Mouse (Mus musculus): ENCODE data around the gene Il5ra. TPM values are rescaled to one million over a fixed set of nuclear protein-coding genes. Genes with fewer than 3 reads are reported as not detected.

The Il5ra gene
- polyA plus RNA-seq, 1 experiment from 2014 or later = not detected

GRCm38 (mm10) chr6:106747804-106748203, 1.0 kb downstream of the Il5ra start:
- 84% methylated on average over 3 of the region's 3 CpGs for WGBS

GRCm38 (mm10) chr6:106747251-106747650, 1.6 kb downstream of the Il5ra start:
- no peaks in the 10 kb centered on the region for H3K9me3 ChIP-seq (ENCODE audit: control insufficient read depth, low read length)
- H3K27me3 ChIP-seq (ENCODE audit: control insufficient read depth, insufficient read depth, low read length) = no peaks in the 10 kb centered on the region
- H3K27ac ChIP-seq (replicated peaks; ENCODE audit: low read depth, low read length) = no peak overlapping the region
- DNase-seq (ENCODE audit: low spot score) (no peak), ATAC-seq (ENCODE audit: insufficient number of reproducible peaks, low FRiP score, low TSS enrichment, low read depth) (no peak)
- H3K4me1 ChIP-seq (ENCODE audit: control insufficient read depth, insufficient read depth, low read length) = no peaks in the 10 kb centered on the region
- no peaks in the 10 kb centered on the region for H3K36me3 ChIP-seq (ENCODE audit: control insufficient read depth, insufficient read depth, low read length)
- H3K4me2 ChIP-seq (ENCODE audit: low read depth, severe bottlenecking) = no peak overlapping the region
- H3K4me3 ChIP-seq (ENCODE audit: low read depth, low read length) = no peak overlapping the region
- 91% methylated on average over 5 of the region's 5 CpGs for WGBS
- no peak overlapping the region for H3K9ac ChIP-seq (ENCODE audit: low read length)

More at GRCm38 (mm10) chr6:106747804-106748203, 1.0 kb downstream of the Il5ra start:
- Histone ChIP-seq H3K4me1 (ENCODE audit: control insufficient read depth, insufficient read depth, low read length) (no peaks in the 10 kb centered on the region), H3K27ac (replicated peaks; ENCODE audit: low read depth, low read length) (no peak overlapping the region), H3K4me2 (ENCODE audit: low read depth, severe bottlenecking) (no peak overlapping the region), H3K9ac (ENCODE audit: low read length) (no peak overlapping the region), H3K4me3 (ENCODE audit: low read depth, low read length) (no peak overlapping the region), H3K27me3 (ENCODE audit: control insufficient read depth, insufficient read depth, low read length) (no peaks in the 10 kb centered on the region), H3K9me3 (ENCODE audit: control insufficient read depth, low read length) (no peaks in the 10 kb centered on the region), H3K36me3 (ENCODE audit: control insufficient read depth, insufficient read depth, low read length) (no peaks in the 10 kb centered on the region)
- DNase-seq (ENCODE audit: low spot score) = no peak
- ATAC-seq (ENCODE audit: insufficient number of reproducible peaks, low FRiP score, low TSS enrichment, low read depth) = no peak

- Histone ChIP-seq H3K9ac (ENCODE audit: low read length) (no peak overlapping the region), H3K4me2 (ENCODE audit: low read depth, severe bottlenecking) (no peak overlapping the region), H3K4me1 (ENCODE audit: control insufficient read depth, insufficient read depth, low read length) (no peaks in the 10 kb centered on the region), H3K27me3 (ENCODE audit: control insufficient read depth, insufficient read depth, low read length) (no peaks in the 10 kb centered on the region), H3K4me3 (ENCODE audit: low read depth, low read length) (no peak overlapping the region), H3K9me3 (ENCODE audit: control insufficient read depth, low read length) (no peaks in the 10 kb centered on the region), H3K36me3 (ENCODE audit: control insufficient read depth, insufficient read depth, low read length) (no peaks in the 10 kb centered on the region), H3K27ac (replicated peaks; ENCODE audit: low read depth, low read length) (no peak overlapping the region)
- ATAC-seq (ENCODE audit: insufficient number of reproducible peaks, low FRiP score, low TSS enrichment, low read depth) (no peak), DNase-seq (ENCODE audit: low spot score) (no peak)
- 46% methylated on average over 7 of the region's 7 CpGs for WGBS
Measured at GRCm38 (mm10) chr6:106745673-106746394, 3.0 kb downstream of the Il5ra start.

- H3K9ac ChIP-seq (ENCODE audit: low read length) = no peak overlapping the region
- no peaks in the 10 kb centered on the region for H3K36me3 ChIP-seq (ENCODE audit: control insufficient read depth, insufficient read depth, low read length)
- WGBS = 80% methylated on average over 7 of the region's 7 CpGs
- no peaks in the 10 kb centered on the region for H3K9me3 ChIP-seq (ENCODE audit: control insufficient read depth, low read length)
- no peak for DNase-seq (ENCODE audit: low spot score)
- no peak for ATAC-seq (ENCODE audit: insufficient number of reproducible peaks, low FRiP score, low TSS enrichment, low read depth)
- no peaks in the 10 kb centered on the region for H3K4me1 ChIP-seq (ENCODE audit: control insufficient read depth, insufficient read depth, low read length)
- no peaks in the 10 kb centered on the region for H3K27me3 ChIP-seq (ENCODE audit: control insufficient read depth, insufficient read depth, low read length)
- H3K4me3 ChIP-seq (ENCODE audit: low read depth, low read length) = no peak overlapping the region
- H3K4me2 ChIP-seq (ENCODE audit: low read depth, severe bottlenecking) = no peak overlapping the region
- H3K27ac ChIP-seq (replicated peaks; ENCODE audit: low read depth, low read length) = no peak overlapping the region
Measured at GRCm38 (mm10) chr6:106743556-106744233, 5.1 kb downstream of the Il5ra start.

- H3K9me3 ChIP-seq (ENCODE audit: control insufficient read depth, low read length) = no peaks in the 10 kb centered on the region
- 87% methylated on average over 1 of the region's 1 CpGs for WGBS
- H3K27me3 ChIP-seq (ENCODE audit: control insufficient read depth, insufficient read depth, low read length) = no peaks in the 10 kb centered on the region
- H3K36me3 ChIP-seq (ENCODE audit: control insufficient read depth, insufficient read depth, low read length) = no peaks in the 10 kb centered on the region
- H3K4me2 ChIP-seq (ENCODE audit: low read depth, severe bottlenecking) = no peak overlapping the region
- no peaks in the 10 kb centered on the region for H3K4me1 ChIP-seq (ENCODE audit: control insufficient read depth, insufficient read depth, low read length)
- no peak overlapping the region for H3K9ac ChIP-seq (ENCODE audit: low read length)
- ATAC-seq (ENCODE audit: insufficient number of reproducible peaks, low FRiP score, low TSS enrichment, low read depth) (no peak), DNase-seq (ENCODE audit: low spot score) (no peak)
- H3K27ac ChIP-seq (replicated peaks; ENCODE audit: low read depth, low read length) = no peak overlapping the region
- H3K4me3 ChIP-seq (ENCODE audit: low read depth, low read length) = no peak overlapping the region
Measured at GRCm38 (mm10) chr6:106740244-106740825, 8.5 kb downstream of the Il5ra start.

GRCm38 (mm10) chr6:106738229-106738628, 10.6 kb downstream of the Il5ra start:
- Histone ChIP-seq H3K4me1 (ENCODE audit: control insufficient read depth, insufficient read depth, low read length) (no peaks in the 10 kb centered on the region), H3K9me3 (ENCODE audit: control insufficient read depth, low read length) (no peaks in the 10 kb centered on the region), H3K27me3 (ENCODE audit: control insufficient read depth, insufficient read depth, low read length) (no peaks in the 10 kb centered on the region), H3K4me2 (ENCODE audit: low read depth, severe bottlenecking) (no peak overlapping the region), H3K27ac (replicated peaks; ENCODE audit: low read depth, low read length) (no peak overlapping the region), H3K4me3 (ENCODE audit: low read depth, low read length) (no peak overlapping the region), H3K36me3 (ENCODE audit: control insufficient read depth, insufficient read depth, low read length) (no peaks in the 10 kb centered on the region), H3K9ac (ENCODE audit: low read length) (no peak overlapping the region)
- ATAC-seq (ENCODE audit: insufficient number of reproducible peaks, low FRiP score, low TSS enrichment, low read depth) (no peak), DNase-seq (ENCODE audit: low spot score) (no peak)
- 84% methylated on average over 3 of the region's 3 CpGs for whole genome bisulfite sequencing

- Histone ChIP-seq H3K27me3 (ENCODE audit: control insufficient read depth, insufficient read depth, low read length) (no peaks in the 10 kb centered on the region), H3K9ac (ENCODE audit: low read length) (no peak overlapping the region), H3K36me3 (ENCODE audit: control insufficient read depth, insufficient read depth, low read length) (no peaks in the 10 kb centered on the region), H3K4me1 (ENCODE audit: control insufficient read depth, insufficient read depth, low read length) (no peaks in the 10 kb centered on the region), H3K27ac (replicated peaks; ENCODE audit: low read depth, low read length) (no peak overlapping the region), H3K4me3 (ENCODE audit: low read depth, low read length) (no peak overlapping the region), H3K9me3 (ENCODE audit: control insufficient read depth, low read length) (no peaks in the 10 kb centered on the region), H3K4me2 (ENCODE audit: low read depth, severe bottlenecking) (no peak overlapping the region)
- ATAC-seq (ENCODE audit: insufficient number of reproducible peaks, low FRiP score, low TSS enrichment, low read depth) (no peak), DNase-seq (ENCODE audit: low spot score) (no peak)
- WGBS = 85% methylated on average over 4 of the region's 4 CpGs
Measured at GRCm38 (mm10) chr6:106732563-106732962, 16.3 kb downstream of the Il5ra start.

GRCm38 (mm10) chr6:106729682-106730314, 19.0 kb downstream of the Il5ra start:
- ATAC-seq (ENCODE audit: insufficient number of reproducible peaks, low FRiP score, low TSS enrichment, low read depth) (no peak), DNase-seq (ENCODE audit: low spot score) (no peak)
- Histone ChIP-seq H3K27me3 (ENCODE audit: control insufficient read depth, insufficient read depth, low read length) (no peaks in the 10 kb centered on the region), H3K4me3 (ENCODE audit: low read depth, low read length) (no peak overlapping the region), H3K9ac (ENCODE audit: low read length) (no peak overlapping the region), H3K27ac (replicated peaks; ENCODE audit: low read depth, low read length) (no peak overlapping the region), H3K36me3 (ENCODE audit: control insufficient read depth, insufficient read depth, low read length) (no peaks in the 10 kb centered on the region), H3K4me1 (ENCODE audit: control insufficient read depth, insufficient read depth, low read length) (no peaks in the 10 kb centered on the region), H3K4me2 (ENCODE audit: low read depth, severe bottlenecking) (no peak overlapping the region), H3K9me3 (ENCODE audit: control insufficient read depth, low read length) (no peaks in the 10 kb centered on the region)
- 79% methylated on average over 4 of the region's 4 CpGs for WGBS

Data from limb, embryonic 11.5 days (tissue).